Mouse (Mus musculus) brown adipose tissue, adult 24 weeks (tissue): ENCODE data around the gene Cd300ld3. TPM values are rescaled to one million over a fixed set of nuclear protein-coding genes. Genes with fewer than 3 reads are reported as not detected.

ENCODE experiments used
- polyA plus RNA-seq: library from polyadenylated mRNA; stranded (reverse); fragments of >200 nt; gene quantifications from 2 replicates; pipeline ENCODE4 v1.2.4, GENCODE M21; 2012; ENCODE audit not compliant: missing spikeins, insufficient read depth, insufficient read length

Gene Cd300ld3
- polyA plus RNA-seq, 1 experiment = 13.3 TPM

Other genes starting within 250 kb of the Cd300ld3 start
- gene Gpr142, start 249.5 kb downstream of the Cd300ld3 start, polyA plus RNA-seq = not detected in 2 replicates
- gene Gprc5c, start 197.3 kb downstream of the Cd300ld3 start, polyA plus RNA-seq = 5.4 and 8.4 TPM in 2 replicates
- gene Cd300a, start 158.4 kb downstream of the Cd300ld3 start, polyA plus RNA-seq = 0.58 and 1.1 TPM in 2 replicates
- 0.58 and 1.1 TPM in 2 replicates for gene Cd300lb, start 114.0 kb downstream of the Cd300ld3 start, polyA plus RNA-seq
- not detected in 2 replicates for gene Cd300c, start 79.3 kb downstream of the Cd300ld3 start, polyA plus RNA-seq
- 2.3 and 6.2 TPM in 2 replicates for gene Cd300ld, start 58.5 kb downstream of the Cd300ld3 start, polyA plus RNA-seq
- gene Cd300c2, start 46.5 kb downstream of the Cd300ld3 start, polyA plus RNA-seq = 1.7 and 2.1 TPM in 2 replicates
- gene Cd300ld2, start 32.2 kb downstream of the Cd300ld3 start, polyA plus RNA-seq = not detected in 2 replicates
- 3.8 TPM in 1 of 2 replicates, not detected in the other for gene Cd300ld4, start 21.4 kb downstream of the Cd300ld3 start, polyA plus RNA-seq
- 1.5 and 3.8 TPM in 2 replicates for gene Cd300ld5, start 10.6 kb downstream of the Cd300ld3 start, polyA plus RNA-seq
- gene Cd300e, start 13.8 kb upstream of the Cd300ld3 start, polyA plus RNA-seq = not detected in 2 replicates
- gene Rab37, start 43.0 kb upstream of the Cd300ld3 start, polyA plus RNA-seq = 0.79 and 1.2 TPM in 2 replicates
- 0.28 TPM in 1 of 2 replicates, not detected in the other for gene Cd300lf, start 85.6 kb upstream of the Cd300ld3 start, polyA plus RNA-seq
- 5.3 and 5.9 TPM in 2 replicates for gene Slc9a3r1, start 114.9 kb upstream of the Cd300ld3 start, polyA plus RNA-seq
- gene Tmem104, start 139.1 kb upstream of the Cd300ld3 start, polyA plus RNA-seq = 8.5 and 8.8 TPM in 2 replicates
- 20.9 and 29.3 TPM in 2 replicates for gene Nat9, start 139.4 kb upstream of the Cd300ld3 start, polyA plus RNA-seq
- gene Grin2c, start 218.8 kb upstream of the Cd300ld3 start, polyA plus RNA-seq = not detected in 2 replicates
- gene Fdxr, start 228.6 kb upstream of the Cd300ld3 start, polyA plus RNA-seq = 10.9 and 12.7 TPM in 2 replicates
- 0.40 and 0.67 TPM in 2 replicates for gene Fads6, start 249.3 kb upstream of the Cd300ld3 start, polyA plus RNA-seq